Mouse (Mus musculus): ENCODE measurements around the gene Kcnq1.

The Kcnq1 gene

DNA sequence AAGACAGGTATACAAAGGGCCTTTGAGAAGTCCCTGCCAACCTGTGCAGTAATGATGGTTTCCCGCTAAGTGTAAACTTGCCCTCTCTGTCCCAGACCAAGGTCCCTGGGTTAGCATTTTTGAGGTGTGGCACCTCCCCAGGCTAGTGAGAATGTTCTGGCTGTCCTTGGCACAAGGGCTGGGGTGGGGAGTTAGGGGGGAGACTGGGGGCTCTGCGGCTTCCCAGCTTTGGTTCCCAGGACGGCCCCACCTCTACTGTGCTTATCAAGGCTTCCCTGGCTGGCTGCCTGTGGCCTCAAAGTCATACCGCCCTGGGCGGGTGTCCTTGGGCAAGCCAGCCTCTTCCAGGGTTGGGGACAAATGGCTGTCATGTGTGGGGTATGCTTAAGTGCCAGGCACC is 16.0 kb downstream of the Kcnq1 start:
- in situ Hi-C loops (cut with MboI; ENCODE audit: unreplicated experiment in 2 of 2), result no loop called here

DNA sequence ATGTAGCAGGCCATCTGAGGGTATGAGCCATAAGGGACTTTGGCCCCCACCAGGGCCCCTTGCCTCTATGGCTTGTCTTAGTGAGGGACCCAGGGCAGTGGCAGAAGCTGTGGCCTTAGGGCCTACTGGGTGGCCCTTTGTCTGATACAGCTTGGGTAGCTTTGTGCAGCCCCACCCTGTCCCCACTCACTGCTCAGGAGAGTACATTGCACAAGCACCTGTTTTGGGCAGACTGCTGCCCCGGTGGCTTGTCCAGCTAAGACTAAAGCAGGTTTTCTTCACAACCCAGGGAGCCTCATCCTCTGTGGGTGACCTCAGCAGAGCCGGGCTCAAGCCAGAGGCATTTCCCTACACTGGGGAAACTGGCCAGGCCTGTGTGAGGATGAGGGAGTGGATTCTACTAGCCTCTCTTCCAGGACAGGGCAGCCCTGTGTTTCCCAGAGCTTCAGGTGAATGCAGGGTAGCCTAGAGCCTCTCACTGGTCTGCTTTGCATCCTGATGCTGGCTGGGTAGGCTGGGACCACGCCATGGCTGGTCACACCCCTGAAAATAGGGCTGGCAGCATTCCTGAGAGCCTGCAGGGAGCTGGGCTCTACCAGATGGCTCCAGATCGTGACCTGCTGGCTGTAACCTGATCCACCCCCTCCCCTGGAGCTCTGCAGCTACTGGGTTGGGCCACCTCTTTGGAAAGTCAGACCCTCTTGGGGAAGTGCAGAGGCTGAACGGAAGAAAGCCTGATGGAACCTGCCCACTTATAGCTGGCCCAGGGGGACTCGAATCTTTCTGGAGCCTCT is 17.9 kb downstream of the Kcnq1 start:
- in situ Hi-C loops (cut with MboI; ENCODE audit: unreplicated experiment in 2 of 2), result no loop called here

DNA sequence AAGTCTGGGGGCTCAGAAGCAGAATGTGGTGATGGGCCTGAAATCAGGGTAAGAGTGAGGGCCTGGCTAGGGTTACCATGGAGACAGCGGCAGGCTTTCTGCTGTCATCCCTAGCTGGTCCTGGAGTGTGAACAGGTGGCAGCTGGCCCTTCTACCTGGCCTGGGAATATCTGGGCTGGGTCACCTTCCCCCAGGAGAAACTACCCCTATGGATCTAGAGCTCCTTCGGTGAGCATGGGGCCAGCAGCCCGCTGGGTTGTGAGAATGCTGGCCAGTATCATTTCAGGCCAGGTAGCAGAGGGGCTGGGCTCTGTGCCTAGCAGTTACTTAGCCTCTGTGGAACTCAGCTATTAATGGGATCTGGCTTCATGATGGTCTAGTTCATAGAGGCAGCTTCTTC is 18.7 kb downstream of the Kcnq1 start:
- in situ Hi-C loops (cut with MboI; ENCODE audit: unreplicated experiment in 2 of 2), result no loop called here

DNA sequence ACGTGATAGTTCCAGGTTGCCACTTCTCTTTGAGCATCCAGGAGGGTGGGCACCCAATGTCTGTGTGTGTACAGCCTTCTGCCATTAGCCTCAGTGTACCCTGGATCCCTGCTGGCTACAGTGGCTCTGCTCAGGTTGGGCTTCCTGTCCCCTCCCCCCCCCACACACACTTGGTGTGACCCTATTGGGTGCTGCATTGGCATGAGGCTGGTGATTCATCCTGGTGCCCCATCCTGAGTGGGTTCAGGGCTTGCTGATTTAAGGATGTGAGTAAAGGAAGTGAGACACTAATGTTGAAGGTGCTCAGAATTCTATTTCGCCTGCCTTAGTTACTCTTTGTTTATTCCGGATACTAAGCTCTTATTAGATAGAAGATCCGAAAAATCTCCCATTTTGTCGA is 26.7 kb downstream of the Kcnq1 start:
- in situ Hi-C loops (cut with MboI; ENCODE audit: unreplicated experiment in 2 of 2), result no loop called here

DNA sequence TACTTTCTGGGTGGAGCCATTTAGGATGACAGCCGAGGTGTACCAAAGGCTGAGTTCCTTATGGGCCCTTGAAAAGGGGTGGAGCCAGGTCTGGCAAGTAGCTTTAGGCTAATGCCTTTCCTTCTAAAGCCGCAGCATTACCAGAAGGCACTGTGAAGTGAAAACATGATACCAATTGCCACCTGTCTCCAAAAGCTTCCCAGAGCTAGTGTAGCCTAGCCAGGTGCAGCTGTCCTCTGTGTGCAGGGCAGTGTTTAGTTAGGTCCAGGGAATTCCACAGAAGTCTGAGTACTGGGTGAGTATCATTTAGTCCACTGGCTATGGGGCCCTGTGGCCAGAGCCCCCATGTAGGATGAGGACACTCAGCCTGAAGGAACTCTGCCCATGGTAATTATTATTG is 30.0 kb downstream of the Kcnq1 start:
- in situ Hi-C loops (cut with MboI; ENCODE audit: unreplicated experiment in 2 of 2), result no loop called here

DNA sequence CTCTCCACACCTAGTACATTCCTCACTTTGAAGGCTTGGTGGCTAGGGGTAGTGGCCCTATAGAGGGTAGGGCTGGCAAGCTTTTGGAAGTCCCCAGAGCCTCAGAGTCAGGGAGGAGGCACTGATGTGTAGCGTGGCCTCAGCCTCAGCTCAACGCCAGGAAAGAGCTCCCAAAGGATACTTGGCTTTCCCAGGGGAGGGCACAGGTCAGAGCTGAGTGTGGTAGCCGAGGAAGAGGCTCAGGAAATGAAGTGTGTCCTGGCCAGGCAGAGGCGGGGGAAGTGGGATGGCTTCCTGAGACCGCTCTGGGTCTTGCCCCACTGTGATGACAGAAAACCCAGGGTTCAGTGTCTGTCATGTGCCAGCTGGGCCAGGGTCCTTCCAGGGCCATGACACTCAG is 30.4 kb downstream of the Kcnq1 start:
- in situ Hi-C loops (cut with MboI; ENCODE audit: unreplicated experiment in 2 of 2), result no loop called here

DNA sequence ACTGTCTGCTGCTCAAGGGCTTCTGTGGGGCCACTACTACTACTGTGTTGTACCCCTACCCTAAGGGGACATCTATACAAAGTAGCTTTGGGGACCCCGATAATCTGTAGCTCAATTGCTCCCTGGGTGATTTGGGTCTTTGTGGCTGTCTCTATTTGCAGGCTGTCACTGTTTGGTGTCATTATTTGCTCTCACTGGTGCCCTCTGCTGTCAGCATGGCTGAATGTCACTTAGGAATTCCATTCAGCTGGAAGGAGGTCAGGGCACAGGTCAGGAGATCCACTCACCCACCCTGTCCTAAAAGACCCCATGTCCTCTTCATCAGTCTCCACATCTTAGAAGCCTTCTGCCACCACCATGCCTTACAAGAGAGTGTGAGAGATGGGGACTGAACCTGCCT is 32.6 kb downstream of the Kcnq1 start:
- in situ Hi-C loops (cut with MboI; ENCODE audit: unreplicated experiment in 2 of 2), result no loop called here

DNA sequence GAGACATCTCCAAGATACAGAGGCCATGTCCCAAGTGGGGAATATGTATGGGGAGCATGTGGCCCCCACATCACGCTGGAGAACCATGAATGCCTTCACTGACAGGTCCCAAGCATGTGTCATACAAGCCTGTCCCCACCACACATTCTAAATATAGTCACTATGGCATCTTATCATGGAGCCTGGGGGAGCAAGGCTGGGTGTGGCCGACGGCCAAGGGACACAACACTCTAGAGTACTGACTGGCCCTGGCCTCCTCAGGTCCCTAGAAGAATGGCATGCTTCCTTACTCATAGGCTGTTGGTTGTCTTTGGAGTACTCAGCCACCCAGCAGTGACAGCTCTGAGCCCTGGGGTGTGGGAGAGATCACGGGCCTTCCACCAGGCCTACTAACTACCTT is 33.8 kb downstream of the Kcnq1 start:
- in situ Hi-C loops (cut with MboI; ENCODE audit: unreplicated experiment in 2 of 2), result no loop called here

DNA sequence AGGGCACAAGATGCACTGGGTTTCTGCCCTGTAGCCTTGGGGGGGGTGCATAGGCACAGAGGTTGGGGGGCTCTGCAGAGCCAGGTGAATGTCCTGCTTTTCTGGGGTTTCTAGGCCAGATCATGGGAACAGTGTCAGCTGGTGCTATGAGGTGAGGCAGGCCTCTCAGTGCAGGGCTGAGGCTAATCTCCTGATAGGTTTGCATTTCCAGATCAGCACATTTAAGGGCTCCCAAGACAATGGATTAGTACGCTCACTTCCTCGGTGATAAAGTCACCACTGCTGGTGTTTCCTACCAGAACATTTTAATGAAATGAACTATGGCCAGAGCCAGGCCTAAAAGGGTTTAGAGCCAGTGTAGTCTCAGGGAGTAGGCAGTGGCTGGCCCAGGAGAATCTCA is 36.5 kb downstream of the Kcnq1 start:
- in situ Hi-C loops (cut with MboI; ENCODE audit: unreplicated experiment in 2 of 2), result no loop called here

DNA sequence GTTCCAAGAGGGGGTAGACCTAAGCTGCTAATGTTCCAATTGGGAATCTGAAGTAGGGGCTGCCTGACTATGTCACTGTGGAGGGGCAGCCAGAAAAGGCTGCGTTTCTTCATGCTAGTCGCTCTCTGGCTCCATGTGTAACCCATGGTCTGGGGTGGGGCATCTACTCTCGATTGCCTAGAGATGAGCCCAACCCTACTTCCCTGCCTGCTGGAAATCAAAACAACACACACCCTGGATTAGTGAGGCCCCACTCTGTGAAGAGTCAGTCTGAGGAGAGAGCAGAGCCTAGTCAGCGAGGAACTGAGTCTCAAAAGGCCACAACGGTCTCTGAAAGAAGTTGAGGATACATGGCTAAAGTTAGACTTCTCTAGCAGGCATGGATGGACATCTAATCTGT is 40.9 kb downstream of the Kcnq1 start:
- in situ Hi-C loops (cut with MboI; ENCODE audit: unreplicated experiment in 2 of 2), result no loop called here

DNA sequence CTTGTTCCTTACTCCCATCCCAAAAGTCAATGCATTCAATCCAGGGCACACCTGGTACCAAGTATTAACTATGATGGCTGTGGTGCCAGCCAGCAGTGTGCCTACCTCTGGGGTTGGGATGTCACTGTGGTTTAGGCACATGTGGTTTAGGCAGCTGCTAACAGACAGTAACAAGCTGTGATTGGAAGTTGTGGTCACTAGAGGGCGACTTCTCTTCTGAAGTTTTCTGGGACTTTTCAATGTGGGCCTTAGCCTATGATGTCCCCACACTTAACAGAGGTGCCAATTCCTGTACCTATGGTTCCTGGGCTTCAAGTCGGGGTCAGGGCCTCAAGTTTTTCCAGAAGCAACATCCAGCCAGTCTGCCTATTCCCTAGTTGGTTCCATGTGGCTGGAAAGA is 45.0 kb downstream of the Kcnq1 start:
- in situ Hi-C loops (cut with MboI; ENCODE audit: unreplicated experiment in 2 of 2), result loop anchor here (5.0 to 10.0 kb wide), 2 partner anchors 316 to 614 kb away; partner anchors contain the start of gene Mrgprg (in 1 of the 2)

DNA sequence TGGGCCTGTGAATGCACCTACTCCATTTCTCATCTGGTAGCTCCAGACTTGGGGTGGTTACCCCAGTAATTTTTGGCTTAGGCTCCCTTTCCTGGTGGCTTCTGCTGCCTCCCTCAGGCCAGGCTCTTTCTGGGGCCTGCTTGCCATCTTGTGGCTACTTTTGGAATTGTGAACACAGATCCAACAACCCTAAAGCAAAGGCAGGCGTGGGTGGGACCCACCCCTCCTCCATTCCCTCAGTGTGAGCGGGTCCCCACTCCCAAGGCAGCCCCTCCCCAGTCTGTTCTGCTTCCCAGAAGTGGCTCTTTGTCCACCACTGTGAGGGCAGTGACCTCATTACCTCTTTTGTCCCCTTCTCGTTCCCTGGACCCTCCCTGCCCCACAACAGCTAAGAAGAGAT is 46.2 kb downstream of the Kcnq1 start:
- in situ Hi-C loops (cut with MboI; ENCODE audit: unreplicated experiment in 2 of 2), result loop anchor here (5.0 to 10.0 kb wide), 2 partner anchors 315 to 612 kb away; partner anchors contain the start of gene Mrgprg (in 1 of the 2)

DNA sequence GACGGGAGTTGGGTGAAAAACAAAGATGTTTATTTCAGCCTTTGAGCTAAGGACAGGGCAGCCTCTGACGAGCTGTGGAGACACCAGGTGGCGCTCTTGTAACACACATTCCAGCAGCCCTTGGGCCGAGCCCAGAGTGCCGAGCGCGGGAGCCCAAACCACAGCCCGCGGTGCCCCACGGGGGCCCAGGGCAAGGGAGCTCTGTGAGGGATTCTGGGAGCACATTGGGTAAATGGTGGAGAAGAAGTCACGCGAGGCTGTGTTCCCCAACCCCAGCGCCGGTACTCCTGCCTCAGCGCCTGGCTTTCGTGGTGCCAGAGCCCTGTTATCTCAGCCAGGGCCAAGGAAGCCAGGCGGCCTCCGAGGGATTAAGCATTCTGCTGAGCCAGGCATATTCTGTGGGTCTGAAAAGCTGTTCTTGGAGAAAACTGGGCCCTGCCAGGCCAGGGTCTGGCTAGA is 47.8 kb downstream of the Kcnq1 start:
- in situ Hi-C loops (cut with MboI; ENCODE audit: unreplicated experiment in 2 of 2), result loop anchor here (5.0 to 10.0 kb wide), 2 partner anchors 313 to 611 kb away; partner anchors contain the start of gene Mrgprg (in 1 of the 2)

DNA sequence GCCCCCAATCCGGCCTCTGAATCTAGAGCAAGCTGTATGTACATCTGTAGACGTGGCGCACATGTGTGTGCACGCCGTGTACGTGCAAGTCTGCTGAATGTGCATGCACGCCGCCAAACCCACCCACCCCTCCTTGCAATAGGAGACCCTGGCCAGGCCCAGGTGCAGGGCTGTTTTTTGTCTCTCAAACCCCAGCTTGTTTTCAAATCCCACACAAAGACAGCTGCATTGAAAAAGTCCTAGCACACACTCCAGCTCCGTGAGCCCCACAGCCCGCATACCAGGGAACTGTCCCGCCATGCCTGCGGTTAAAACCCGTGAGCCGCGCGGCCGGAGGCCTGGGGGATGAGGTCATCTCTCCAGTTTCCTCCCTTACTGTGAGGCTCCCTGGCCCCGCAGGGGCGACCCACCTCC is 48.3 kb downstream of the Kcnq1 start:
- in situ Hi-C loops (cut with MboI; ENCODE audit: unreplicated experiment in 2 of 2), result loop anchor here (5.0 to 10.0 kb wide), 2 partner anchors 313 to 610 kb away; partner anchors contain the start of gene Mrgprg (in 1 of the 2)

DNA sequence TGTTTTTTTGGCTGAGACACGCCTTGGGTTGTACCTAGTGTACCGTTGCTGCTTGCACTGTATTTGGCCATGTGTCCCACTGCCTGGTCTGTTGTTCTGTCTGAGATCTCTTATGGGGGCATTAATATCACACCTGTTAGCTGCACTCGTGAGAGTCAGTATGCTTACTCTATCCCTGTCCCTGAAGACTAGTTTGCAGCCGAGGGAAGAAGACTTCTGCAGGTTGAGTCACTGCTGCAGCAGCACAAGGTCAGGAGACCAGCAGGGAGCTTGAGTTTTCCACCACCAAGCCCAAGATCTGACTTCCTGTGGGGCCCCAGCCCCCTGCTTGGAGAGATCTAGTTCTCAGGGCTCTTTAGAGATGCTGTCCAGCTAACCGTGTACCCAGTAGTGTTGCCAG is 49.1 kb downstream of the Kcnq1 start:
- in situ Hi-C loops (cut with MboI; ENCODE audit: unreplicated experiment in 2 of 2), result loop anchor here (5.0 to 10.0 kb wide), 2 partner anchors 607 to 610 kb away; partner anchors contain the start of gene Mrgprg (in 1 of the 2)

DNA sequence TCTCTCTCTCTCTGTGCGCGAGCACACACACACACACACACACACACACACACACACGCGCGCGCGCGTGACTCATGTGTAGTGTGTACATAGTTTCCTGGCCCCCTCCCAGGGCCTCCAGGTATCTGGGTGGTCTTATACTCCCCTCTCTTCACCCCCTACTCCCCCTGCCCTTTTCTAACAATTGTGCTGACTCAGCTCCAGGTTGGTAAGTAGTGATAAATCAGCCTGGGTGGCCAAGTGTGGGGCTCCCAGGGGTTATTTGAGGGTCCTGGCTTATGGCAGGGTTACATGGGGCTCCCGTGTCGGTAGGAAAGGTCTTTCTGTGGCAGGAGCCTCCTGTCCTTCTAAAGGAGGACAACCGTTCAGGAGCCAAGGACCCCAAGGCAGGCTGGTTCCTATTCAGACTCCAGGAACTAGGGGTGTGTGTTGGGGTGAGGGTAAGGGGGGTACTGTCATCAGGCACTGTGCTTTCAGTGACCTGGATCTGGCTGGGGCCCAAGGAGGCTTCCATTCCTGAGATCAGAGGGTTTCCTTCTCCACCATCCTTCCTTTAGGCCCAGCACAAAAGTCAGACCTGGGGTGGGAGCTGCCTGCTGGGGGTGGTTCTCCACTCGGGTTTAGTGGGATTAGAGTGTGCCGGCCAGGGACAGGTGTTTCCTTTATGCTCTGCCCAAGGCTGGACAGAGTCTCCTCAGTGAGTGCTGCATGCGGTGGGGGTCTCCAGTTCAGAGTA is 52.7 kb downstream of the Kcnq1 start:
- in situ Hi-C loops (cut with MboI; ENCODE audit: unreplicated experiment in 2 of 2), result loop anchor here (5.0 to 10.0 kb wide), 2 partner anchors 603 to 606 kb away; partner anchors contain the start of gene Mrgprg (in 1 of the 2)

DNA sequence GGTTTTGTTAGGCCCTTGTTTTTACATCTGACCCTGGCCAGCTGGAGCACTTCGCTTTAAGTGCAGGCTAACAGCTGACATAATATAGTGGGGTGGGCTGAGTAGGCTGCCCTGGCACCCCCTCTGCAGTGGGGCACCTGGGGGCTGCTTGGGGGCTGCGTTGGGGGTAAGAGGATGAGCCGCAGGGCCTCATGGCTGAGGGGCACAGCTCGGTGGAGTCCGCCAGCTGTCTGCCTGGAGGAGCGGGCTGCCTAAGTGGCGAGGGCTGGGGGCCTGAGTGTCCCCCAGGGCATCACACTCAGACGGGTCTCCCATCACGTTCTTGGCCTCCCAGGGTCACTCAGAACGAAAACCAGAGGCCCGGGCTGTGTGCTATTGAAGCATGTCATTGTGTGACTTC is 53.3 kb downstream of the Kcnq1 start:
- in situ Hi-C loops (cut with MboI; ENCODE audit: unreplicated experiment in 2 of 2), result loop anchor here (5.0 to 10.0 kb wide), 2 partner anchors 603 to 605 kb away; partner anchors contain the start of gene Mrgprg (in 1 of the 2)

DNA sequence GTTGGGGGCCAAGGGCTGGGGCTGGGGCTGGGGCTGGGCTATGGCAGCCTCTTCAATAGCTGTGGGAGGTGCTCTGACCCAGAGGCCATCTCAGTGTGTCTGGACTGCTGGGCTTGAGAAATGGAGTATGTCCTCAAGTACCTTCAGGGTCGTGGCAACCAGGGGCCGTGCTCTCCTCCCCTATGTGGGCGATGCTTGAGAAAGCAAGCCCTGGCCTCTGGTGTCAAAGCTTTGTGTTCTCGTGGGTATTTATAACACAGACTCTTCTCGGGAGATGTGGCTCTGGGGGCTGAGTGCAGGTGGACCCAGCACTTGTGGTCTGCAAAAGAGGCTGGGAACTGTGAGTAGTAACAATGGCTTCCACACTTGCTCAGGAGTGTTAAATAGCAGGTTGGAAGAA is 53.9 kb downstream of the Kcnq1 start:
- in situ Hi-C loops (cut with MboI; ENCODE audit: unreplicated experiment in 2 of 2), result no loop called here

DNA sequence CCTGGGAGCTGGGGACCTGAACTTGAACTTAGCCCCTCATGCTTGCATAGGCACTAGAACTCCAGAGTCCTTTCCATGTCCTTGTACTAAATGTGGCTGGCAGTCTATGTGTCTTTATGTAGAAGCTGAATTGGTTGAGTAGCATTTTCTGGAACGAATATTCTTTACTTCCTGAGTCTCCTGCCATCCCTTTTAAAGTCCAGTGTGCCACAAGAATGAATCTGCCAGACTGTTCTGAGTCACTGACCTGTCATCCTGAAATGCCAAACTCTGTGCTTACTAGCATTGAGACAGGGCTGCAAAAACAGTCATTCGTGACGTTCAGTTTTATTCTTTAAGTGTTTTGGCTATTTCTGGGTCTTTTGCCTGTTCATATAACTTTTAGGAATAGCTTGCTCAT is 55.9 kb downstream of the Kcnq1 start:
- in situ Hi-C loops (cut with MboI; ENCODE audit: unreplicated experiment in 2 of 2), result no loop called here

DNA sequence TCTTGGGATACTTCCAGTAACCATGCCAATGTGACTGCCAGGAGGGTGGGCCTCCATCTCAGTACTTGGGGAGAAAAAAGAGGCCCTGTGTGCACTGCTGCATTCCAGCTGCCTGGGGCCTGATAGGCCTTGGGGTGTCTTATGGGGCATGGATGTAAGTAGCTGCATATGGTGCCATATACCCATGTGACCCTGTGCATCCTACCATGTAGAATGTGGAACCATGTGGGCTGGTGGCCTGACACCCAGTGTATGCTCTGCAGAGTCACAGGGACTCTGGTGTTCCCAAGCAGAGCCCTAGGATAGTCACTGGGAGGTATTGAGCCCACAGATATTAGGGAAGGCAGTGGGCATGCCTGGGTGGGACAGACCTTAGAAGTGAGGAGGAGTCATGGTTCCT is 57.9 kb downstream of the Kcnq1 start:
- in situ Hi-C loops (cut with MboI; ENCODE audit: unreplicated experiment in 2 of 2), result no loop called here

DNA sequence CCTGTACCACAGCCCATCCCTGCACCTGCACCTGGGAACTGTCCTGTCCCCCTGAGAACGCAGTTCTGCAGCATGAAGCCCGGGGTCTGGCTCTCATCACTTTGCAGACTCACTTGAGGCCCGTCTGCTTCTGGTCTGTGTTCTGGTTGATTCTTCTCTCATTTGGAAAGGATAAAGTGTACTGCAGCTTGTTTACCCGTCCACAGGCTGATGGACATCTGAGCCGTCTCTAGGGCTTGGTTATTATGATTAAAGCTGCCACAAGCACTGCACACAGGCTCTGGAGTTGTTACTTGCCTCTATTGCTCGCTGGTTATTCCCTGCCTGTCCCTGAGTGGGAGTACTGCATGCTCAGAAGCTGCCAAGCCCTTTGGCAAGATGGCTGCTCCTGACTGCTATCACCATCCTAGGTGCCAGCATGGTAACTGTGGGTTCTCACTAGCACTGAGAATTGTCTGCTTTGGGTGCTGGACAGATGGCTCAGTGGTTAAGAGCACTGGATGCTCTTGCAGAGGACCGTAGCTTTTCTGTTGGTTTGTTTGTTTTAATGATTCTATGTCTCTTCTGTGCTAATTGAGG is 59.6 kb downstream of the Kcnq1 start:
- in situ Hi-C loops (cut with MboI; ENCODE audit: unreplicated experiment in 2 of 2), result no loop called here

Measured in v-Abl transformed pro-B cells (cell line).